Mouse (Mus musculus) cerebellum, adult 11 months (tissue): ENCODE measurements around the gene Hsfy2.

Source experiments
- DNase-seq: peaks from one replicate; pipeline ENCODE4 v3.0.0; 2022

The Hsfy2 gene

DNA sequence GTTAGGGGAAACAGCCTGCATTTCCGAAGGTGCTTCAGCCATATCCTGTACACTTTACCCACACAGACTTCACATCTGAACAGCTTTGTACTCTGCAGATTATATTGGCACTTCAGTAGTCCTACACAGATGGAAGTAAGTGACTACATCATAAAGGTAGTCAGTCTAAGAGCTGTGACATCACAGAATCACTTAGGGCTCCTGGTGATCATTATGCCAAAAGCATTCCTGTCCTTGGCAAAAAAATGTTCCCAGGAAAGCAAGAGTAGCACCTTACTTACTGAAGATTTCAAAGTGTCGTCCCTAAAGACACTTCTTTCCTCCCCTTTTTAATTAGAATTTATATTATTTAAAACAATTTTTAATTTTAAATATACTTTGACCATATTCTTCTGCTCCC, at the start of gene Hsfy2:
TSS of gene Hsfy2 (minus strand) at position 101 of the 400 bp plus-strand sequence.
- no peak for DNase-seq

DNA sequence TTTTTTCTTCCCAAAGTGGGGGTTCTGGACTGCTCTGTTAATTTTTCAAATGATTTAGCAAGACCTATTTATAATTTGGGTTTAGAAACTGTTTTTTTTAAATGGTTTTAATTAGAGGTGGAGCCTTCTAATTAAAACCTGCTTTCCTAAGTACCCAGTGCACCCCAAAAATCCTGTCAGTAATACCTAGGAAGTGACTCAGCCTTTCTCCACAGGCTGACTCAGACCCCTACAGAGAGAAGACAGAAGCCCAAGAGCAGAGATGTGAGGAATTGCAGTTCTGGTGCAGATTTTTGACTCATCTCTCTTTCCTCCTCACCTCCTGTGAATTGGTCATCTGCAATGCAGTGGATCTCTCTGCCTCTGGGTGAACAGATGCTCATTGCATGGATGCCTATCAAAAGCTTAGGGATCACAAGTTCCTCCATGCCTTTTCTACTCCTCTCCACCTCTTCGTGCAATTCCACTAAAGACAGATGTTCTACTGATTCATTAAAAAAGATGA, 47.9 kb upstream of the Hsfy2 start:
- DNase-seq, result no peak

DNA sequence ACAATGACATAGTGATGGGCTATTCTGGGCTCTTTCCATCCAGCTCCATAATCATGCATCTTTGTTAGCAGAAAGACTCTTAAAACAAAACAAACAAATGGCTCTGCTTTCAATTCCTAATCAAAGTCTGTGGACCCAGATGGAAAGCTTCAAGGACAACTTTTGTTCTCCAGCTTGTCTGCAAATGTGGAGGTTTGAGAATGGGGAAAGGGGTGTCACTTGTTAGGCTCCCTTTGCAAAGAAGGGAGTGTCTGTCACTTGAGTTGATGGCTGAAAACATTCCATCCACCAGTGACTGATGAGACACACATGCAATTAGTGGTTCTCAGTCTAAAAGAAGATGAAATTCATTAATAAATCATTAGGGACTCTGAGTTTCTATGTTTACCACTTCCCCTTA, 47.3 kb upstream of the Hsfy2 start:
- no peak for DNase-seq

GRCm38 (mm10) chr1:56681258-56681657, 44.0 kb upstream of the Hsfy2 start:
- DNase-seq, result no peak

GRCm38 (mm10) chr1:56675253-56675652, 38.0 kb upstream of the Hsfy2 start:
- DNase-seq, result no peak

GRCm38 (mm10) chr1:56674601-56675000, 37.4 kb upstream of the Hsfy2 start:
- no peak for DNase-seq

DNA sequence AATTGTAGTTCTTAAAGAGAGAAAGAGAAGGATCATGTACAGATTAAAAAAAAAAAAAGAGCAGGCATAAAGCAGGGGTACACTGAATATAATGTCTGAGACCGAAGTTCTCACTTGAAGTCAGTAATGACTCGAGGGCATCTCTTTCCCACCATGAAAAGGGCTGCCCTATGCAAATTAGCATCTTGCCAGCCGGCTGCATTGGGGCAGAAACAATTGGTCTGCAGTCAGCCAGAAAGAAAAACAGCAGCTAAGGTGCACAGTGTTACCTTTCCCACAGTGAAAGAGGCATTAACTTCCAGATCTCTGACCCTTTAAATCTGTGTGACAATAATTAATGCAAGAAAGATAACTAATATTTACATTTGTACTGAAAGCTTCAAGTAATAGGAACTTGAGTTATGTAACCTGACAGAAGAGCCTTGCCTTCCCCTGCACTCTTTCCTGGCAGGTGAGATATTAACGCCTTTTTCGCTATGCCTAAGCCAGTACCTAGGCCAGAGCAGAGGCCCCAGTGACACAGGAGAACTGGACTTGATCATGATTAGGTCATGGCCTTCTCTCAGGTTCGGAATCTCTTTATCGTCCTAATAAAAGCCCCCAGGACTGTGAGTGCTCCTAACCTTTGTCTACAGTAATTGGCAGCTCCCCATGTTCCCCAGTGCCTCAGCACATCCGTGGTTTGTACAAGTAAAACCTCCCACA, 34.2 kb upstream of the Hsfy2 start:
- DNase-seq, result no peak

DNA sequence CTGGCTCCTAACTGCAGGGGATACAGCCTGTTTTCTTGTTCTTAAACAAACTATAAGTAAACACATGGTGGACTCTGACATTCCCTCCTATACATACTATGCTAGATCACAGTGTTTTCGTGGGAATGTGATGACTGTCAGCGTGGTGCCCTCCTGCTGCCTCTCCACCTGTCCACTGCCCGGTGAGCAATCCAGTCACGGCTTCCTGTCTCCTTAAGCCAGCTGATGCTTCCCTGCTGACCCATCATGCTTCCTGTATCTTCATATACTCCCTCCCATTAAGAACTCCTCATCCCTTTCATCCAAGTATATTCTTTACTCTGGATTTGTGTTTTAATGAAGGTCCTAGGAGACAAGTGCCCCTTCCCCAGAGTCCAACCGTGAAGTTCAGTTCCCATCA, 33.3 kb upstream of the Hsfy2 start:
- no peak for DNase-seq

DNA sequence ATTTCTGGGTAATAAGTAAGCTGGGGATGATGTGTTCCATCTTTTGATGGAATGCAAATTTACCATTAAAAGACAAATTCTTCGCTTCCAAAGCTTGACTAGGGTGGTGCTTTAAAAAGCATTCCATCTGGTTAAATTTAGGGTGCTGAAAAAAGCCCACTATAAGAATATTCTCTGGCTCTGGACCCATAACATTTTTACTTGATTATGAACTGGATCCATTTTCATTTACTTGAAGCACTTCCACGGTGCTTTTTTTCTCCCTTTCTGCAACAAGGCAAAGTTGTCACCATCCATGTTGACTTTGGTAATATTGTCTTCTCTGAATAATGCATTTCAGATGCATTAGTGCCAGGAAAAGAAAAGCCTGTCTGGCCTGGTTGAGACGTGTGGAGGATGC, 27.4 kb upstream of the Hsfy2 start:
- no peak for DNase-seq

DNA sequence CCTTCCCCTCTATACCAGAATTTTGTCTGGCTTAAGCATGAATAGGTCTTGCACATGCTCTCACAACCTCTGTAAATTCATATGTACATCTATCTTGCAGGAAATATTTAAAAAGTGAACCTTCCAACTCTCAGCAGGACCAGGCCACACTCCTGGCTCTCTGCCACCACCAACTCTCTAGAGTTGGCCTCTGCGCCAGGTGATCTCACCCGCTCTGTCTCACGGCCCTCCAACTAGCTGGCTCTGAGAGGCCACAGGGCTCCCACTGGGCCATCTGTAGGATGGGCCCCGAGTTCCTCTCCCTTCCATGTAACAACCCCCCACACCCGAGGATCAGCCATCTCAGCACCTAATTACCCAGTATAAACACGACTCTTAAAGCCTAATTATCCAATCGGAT, 10.4 kb downstream of the Hsfy2 start:
- DNase-seq, result peak; percentile 10

- no peak for DNase-seq
Measured at GRCm38 (mm10) chr1:56624304-56624703, 12.9 kb downstream of the Hsfy2 start.

- DNase-seq, result no peak
Measured at GRCm38 (mm10) chr1:56612384-56612783, 24.9 kb downstream of the Hsfy2 start.
